Mouse (Mus musculus) right cerebral cortex, postnatal 10 days (tissue): ENCODE measurements at regions not wholly inside any gene's neighbourhood (a gene's known extent, or its start where the extent isn't known, plus 50 kb on each side); places are given as distances from the start of the nearest gene placed in this dataset.

ENCODE experiments used
- DNase-seq, 2 experiments: peaks; one replicate each; pipeline ENCODE4 v3.0.0; 2021; ENCODE audit warnings: low spot score in 2 of 2

- no peak for DNase-seq
Measured at GRCm38 (mm10) chr4:154726636-154727045, 59.0 kb upstream of the Actrt2 start.

DNA sequence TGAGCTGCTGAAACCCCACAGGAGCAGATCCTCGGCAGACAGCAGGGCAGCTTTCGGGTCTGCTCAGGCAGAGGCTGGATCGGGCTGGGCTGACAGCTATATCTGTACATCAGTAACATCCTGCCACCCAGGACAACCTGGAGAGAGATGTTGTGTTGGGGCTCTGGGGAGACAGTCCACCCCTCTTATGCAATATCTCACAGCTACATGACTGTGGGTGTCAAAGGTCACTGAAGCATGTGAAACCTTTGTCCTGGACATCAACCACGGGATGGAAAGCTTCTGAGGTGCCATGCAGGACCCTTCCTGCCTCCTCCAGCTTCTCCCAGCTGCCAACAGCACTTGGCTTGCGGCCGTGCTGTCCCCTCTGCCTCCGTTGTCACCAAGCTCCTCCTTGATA, 60.3 kb upstream of the Actrt2 start:
- DNase-seq = no peak

DNA sequence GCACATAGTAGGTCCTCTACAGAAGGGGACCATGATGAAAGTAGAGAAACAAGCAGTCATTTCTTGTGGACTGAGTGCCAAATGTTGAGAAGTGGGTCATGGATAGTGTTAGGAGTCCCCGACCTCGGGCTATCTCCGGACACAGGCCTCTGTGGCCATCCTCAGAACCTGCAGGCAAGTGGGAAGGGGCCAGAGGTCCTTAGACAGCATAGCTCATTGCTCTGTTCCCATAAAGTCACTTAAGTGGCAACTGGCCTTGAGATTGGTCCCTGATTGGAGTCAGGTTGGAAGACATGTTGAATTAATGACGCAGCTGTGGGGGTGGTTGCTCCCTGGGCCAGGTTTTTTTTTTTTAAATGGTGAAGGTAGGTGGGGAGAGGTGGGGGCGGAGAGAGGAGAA, 63.0 kb upstream of the Actrt2 start:
- DNase-seq = no peak

- DNase-seq = no peak
Measured at GRCm38 (mm10) chr4:154731345-154731744, 63.7 kb upstream of the Actrt2 start.

DNA sequence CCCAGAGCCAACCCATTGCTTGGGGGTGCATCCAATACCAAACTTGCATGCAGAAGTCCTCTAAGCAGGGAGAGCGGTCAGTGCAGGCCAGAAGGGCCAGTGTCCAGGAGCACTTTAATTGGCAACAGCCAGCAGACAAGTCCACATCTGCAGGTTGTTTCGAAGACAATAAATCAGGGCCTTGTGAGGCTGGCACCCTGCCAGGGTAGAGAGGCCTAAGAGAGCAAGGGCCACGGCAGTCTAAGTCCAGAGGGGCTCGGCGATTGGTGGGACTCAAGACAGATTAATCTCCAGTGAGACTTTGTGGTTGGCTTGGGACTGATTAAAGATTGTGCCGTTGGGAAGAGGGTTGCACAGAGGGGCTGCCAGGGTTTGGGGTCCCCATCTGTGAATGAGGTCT, 68.4 kb upstream of the Actrt2 start:
- DNase-seq = no peak

GRCm38 (mm10) chr4:154741123-154741890, 73.6 kb upstream of the Actrt2 start:
- DNase-seq = peak in 1 of 2 experiments; percentile 18

GRCm38 (mm10) chr4:154746323-154747005, 78.8 kb upstream of the Actrt2 start:
- no peak for DNase-seq

DNA sequence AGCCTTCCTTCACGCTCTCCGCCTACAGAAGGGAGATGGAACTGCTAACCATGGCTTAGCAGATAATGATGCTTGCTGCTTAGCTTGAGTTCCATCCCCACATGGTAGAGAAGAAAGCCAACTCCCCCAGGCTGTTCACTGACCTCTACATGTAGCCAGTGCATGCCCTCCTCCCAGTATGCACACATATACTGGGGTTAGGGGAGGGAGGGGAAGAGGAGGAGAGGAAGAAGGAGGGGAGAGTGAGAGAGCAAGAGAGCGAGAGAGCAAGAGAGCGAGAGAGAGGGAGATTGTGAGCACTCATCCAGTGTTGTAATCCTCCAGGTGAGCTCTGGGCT, 79.3 kb upstream of the Actrt2 start:
- DNase-seq = no peak

GRCm38 (mm10) chr4:154749160-154749559, 81.5 kb upstream of the Actrt2 start:
- no peak for DNase-seq

GRCm38 (mm10) chr4:154749996-154750395, 82.3 kb upstream of the Actrt2 start:
- no peak for DNase-seq

DNA sequence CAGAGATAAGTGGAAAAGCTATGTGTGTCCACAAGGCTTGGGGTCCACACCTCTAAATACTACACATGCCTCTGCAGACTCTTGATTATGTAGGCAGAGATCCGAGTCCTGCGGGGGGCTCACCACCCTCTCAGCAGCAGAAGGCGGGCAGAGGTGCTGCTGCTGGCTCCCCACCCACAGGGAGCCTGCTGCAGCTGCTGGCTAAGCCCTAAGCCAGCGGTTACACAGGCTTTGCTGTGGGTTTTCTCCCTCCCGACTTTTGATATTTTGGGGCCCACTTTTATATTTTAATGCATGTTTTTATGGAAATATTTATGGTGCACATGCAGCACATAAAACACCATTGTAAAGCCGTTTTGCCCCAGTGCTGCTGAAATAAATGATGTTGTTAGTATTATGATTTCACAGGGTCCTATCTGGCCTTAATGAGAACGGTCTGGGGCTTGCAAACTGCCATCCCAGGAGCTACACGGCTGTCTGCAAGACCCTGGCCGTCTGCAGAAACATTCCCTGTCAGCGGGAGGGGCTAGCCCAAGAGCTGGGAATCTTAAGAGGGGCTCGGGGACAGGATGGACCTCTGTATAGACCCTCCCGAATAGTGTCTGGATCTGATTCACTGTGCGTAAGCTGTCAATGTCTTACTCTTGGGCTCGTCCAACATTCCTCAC, 82.9 kb upstream of the Actrt2 start:
- DNase-seq = no peak

DNA sequence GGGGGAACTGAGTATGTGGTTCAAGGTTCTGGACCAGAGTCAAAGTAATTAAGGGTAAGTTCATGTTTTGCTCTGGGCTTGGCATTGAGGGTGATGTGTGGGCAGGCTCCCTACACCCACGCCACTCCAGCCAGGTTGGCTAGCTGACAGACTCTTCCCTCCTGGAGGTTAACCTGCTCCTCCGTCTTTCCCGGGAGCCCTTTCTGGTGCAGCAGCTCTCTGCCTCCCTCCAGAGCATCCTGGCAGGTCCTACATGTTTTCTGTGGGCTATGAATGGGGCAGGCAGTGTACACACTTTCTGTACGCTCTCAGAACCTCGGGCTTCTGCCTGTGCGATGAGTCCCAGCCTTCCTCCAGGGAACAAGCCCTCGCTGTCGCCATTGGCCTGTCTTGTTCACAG, 82.8 kb upstream of the Ttc34 start:
- peak in 1 of 2 experiments; percentile 38 for DNase-seq

- no peak for DNase-seq
Measured at GRCm38 (mm10) chr4:154756740-154757446, 80.4 kb upstream of the Ttc34 start.

- DNase-seq = no peak
Measured at GRCm38 (mm10) chr4:154759881-154760280, 77.4 kb upstream of the Ttc34 start.

DNA sequence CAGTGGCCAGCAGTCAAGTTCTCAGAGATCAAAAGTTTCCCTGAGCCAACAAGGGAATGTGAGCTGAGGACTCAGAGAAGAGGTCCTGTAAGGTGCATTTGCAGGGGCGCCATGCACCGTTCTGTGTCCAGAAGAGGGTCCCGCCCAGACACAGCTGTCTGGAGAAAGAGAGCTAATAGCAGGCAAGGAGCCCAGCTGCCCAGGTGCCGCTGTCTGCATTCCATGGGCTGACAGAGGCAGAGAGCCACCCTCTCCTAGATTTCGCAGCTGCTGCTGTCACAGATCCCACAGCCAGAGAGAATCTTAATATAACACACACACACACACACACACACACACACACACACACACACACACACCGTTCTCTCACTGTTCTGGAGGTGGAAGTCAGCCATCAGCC, 73.0 kb upstream of the Ttc34 start:
- peak; percentile 34 to 43 for DNase-seq

DNA sequence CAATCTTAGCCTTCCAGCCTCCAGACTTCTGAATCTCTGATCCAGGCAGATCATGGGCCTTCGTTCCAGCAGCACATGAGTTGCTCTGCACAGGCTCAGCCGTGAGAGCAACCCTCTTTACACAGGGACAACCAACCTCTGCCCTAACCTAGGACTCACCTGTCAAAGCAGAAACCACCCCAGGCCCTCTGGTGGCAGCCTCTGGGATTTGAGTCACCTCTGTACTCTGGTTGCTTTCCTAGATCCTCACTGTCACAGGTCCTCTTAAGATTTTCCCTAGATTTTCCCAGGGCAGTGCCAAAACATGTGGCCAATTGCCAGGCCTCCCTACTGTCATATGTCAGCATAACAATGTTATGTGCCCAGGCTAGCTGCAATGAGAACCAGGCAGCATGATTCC, 71.1 kb upstream of the Ttc34 start:
- no peak for DNase-seq

DNA sequence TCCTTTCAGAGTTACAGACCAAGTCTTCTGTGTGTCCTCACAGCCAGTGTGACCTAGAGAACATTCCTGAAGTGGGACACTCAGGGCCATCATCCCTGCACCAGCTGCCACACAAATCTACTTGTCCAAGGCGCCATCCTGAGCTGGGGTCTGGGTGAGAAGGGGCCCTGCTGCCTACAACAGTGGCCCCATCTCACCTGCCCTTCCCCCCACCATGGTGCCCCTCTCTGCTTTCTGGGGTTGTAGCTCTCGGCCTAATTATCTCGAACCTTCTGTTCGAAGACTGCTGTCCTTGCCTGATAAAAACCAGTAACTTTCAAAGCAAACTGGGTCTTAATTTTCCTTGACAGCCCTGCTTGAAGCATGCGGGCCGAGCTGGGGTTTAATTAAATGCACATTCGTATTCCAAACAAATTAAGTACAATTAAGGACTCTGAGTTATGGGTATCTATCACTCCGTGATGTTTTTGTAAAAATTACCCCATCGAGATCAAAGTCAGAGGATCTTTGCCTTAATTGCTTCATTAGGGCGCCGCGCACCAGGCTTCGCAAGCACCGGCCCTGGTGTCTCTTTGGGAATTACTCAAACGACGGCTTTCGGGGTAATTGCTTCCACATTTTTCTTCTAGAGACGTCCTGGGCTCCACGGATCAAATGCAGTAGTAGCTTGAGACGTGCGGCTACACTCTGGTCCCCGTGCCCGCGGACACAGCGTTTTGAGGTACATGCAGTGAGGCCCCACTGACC, 65.8 kb upstream of the Ttc34 start:
- no peak for DNase-seq

DNA sequence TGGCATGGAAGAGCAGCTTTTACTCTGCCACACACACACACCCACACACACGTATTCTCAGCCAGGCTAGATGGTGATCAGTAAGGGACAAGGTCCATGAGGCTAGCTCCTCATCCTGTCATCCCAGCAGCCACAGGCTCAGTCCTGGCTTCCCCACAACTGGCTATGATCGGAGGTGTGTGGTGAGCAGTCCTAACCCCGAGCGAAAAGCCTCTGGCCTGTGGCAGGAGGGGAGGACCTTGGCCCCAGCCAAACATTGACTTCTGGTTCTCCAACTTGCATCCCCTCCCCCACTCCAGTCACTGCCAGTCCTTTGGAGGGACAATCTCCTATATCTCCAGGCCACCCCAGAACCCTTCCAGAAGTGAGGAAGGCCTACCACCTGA, 65.2 kb upstream of the Ttc34 start:
- no peak for DNase-seq

DNA sequence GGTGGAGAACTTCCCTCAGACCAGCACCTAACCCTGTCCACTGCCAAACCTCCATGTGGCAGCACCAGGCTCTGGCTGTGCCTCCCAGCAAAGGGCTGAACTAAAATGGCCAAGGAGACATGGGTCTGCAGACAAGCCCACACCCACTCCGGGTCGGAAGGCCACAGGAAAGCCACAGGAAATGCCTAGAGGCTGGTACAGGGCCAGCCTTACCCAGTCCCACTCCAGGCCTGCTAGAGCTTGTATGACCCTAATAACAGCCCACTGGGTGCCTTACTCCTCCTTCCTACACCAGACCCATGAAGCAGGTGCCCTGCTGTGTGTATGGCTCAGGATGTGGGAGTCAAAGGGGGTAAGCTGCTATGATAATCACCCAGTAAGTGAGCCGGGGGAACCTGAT, 63.4 kb upstream of the Ttc34 start:
- no peak for DNase-seq

DNA sequence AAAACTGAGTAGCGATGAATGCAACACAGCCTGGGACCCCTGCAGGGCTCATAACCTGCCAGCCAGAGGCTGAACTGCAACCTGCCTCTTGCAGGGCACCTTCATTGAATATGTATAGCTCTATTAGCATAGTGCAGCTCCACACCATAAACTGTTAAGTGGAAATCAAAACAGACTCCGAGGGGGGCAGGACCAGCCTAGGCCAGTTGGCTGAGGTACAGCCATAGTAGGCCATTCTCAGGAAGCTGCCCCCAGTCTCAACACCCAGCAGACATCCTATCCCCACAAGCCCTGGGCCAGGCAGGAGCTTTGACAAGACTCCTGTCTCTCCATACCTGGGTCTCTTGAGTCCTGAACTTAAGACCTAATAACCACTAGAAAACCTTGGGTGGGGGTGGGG, 62.9 kb upstream of the Ttc34 start:
- DNase-seq = no peak

GRCm38 (mm10) chr4:154778818-154779217, 58.4 kb upstream of the Ttc34 start:
- DNase-seq = no peak

GRCm38 (mm10) chr4:154781391-154781790, 55.9 kb upstream of the Ttc34 start:
- no peak for DNase-seq
